Mouse (Mus musculus) urinary bladder, postnatal 14 days (tissue): ENCODE measurements around the gene Trem1.
A peak's percentile ranks its signal among the peaks of the same experiment; 100 is the strongest.

Experiments used
- DNase-seq: peaks from one replicate; pipeline ENCODE4 v3.0.0; 2021; ENCODE audit warnings: low spot score

The Trem1 gene

DNA sequence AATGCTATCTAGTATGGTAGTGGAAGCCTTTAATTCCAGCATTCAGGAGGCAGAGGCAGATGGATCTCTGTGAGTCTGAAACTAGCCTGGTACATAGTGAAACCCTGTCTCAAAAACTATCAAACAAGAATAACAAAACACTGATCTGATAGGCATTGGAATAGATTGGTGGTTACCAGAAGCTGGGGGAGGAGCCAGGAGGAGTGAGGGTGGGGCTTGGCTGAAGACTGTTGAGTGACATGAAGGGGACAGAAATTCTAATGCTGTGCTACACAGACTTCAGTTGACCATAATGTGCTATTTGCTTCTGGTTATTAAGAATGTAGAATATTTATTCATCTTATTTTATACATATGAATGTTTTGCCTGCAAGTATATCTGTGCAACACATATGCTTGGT is 35.7 kb downstream of the Trem1 start:
- DNase-seq = no peak

DNA sequence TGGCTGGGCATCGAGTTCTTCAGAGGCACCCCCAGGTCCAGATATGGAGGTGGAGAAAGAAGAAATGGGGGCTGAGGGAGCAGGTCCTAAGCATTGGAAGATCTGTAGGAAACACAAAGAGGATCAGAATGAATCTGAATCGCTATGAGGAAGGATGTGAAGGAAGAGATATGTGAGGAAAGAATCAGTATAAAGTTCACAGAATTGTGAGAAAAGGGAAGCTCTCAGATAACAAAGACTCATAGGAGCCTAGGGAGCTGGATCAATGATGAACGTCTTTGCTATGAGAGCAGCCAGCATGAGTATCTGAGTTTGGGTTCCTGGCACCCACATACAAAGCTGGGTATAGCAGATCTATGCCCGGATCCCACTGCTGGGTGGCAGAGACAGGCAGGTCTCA is 37.3 kb downstream of the Trem1 start:
- no peak for DNase-seq

DNA sequence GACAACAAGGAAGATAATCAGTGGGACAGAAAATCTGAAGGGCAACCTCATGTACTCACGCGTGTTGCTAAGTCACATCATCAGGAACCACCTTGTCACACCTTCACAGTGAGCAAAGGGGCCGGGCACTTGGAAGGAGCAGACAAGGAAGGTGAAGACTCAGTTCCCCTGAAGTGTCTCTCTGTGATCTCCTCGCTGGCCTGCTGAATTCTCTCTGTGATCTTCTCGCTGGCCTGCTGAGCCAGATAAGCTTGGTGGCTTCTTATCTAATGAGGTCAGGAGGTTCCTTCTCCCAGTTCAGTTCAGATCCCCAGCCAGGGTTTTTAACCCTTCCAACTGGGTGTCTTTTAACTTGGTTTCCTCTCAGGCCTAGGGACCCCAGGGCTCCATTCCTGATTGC is 39.6 kb downstream of the Trem1 start:
- no peak for DNase-seq

- DNase-seq = no peak
Measured at GRCm38 (mm10) chr17:48272598-48272997, 40.0 kb downstream of the Trem1 start.

- DNase-seq = no peak
Measured at GRCm38 (mm10) chr17:48274098-48274497, 41.5 kb downstream of the Trem1 start.

- DNase-seq = peak; percentile 77
Measured at GRCm38 (mm10) chr17:48274885-48275284, 42.3 kb downstream of the Trem1 start.

- DNase-seq = no peak
Measured at GRCm38 (mm10) chr17:48275736-48276135, 43.2 kb downstream of the Trem1 start.

- no peak for DNase-seq
Measured at GRCm38 (mm10) chr17:48278381-48278780, 45.8 kb downstream of the Trem1 start.

GRCm38 (mm10) chr17:48279002-48279401 is 46.4 kb downstream of the Trem1 start:
- no peak for DNase-seq

DNA sequence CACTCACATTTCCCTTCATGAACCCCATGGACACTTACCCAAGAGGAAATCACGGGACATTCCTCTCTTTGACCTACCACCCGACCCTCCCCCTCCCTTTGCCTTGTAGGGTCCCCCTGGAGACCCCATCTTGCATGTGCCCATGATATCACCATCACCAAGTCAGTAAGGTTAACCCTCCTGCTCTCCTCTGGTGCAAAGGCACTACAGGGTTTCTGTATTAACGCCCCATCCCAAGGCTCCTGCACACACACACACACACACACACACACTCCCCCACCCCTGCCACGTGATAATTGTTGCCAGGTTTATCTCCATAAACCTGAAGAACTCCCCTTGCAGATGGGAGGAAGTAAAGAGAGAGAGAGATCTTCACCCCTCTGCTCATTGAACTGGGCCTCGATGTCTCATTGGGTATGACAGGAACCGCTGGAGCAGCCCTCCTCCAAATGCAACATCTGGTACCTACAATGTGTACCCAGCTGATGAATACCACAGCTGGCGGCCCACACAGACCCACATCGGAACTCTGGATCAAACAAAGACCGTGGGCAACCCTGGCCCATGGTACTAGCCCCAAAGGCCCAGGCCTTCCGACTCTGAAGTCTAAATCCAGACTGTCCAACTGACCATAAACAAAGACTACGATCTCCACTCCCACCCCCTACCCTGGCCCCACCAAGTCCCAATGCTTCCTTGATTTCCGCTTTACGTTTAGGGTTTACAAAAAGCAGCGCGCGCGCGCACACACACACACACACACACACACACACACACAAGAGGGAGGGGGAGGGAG is 48.6 kb downstream of the Trem1 start:
- no peak for DNase-seq

- no peak for DNase-seq
Measured at GRCm38 (mm10) chr17:48281739-48282085, 49.1 kb downstream of the Trem1 start.

GRCm38 (mm10) chr17:48286765-48287164 is 54.2 kb downstream of the Trem1 start:
- no peak for DNase-seq

GRCm38 (mm10) chr17:48287276-48287675 is 54.7 kb downstream of the Trem1 start:
- no peak for DNase-seq

DNA sequence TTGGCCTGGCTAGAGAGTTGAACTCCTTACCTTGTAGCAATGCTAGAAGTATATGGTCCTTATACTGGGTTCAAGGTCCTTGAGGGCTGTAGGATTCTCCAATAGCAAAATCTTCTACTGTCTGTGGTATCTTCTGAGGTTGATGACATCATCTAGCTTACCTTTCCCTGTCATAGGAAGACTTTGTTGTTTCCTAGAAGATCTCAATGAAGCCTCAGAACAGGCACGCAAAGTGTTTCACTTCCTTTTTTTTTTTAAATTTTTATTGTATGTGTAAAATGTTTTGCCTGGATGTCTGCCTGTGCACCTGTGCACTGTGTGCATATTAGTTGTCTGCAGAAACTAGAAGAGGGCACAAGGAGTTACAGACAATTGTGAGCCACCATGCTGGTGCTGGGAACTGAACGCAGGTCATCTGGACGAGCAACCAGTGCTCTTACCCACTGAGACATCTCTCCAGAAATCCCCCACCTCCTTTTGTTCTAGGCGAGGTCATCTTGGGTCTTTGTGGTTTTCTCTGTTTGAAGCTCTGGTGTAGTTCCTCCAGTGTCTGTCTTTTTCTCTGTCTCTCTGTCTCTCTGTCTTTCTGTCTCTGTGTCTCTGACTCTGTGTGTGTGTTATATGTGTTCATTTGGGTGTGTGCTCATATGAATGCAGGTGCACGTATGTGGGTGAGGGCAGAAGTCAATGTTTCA is 61.1 kb downstream of the Trem1 start:
- DNase-seq = no peak
